Mouse (Mus musculus) layer of hippocampus, adult 11-12 months (tissue): ENCODE measurements at regions not wholly inside any gene's neighbourhood (a gene's known extent, or its start where the extent isn't known, plus 50 kb on each side); places are given as distances from the start of the nearest gene placed in this dataset.
A peak's percentile ranks its signal among the peaks of the same experiment; 100 is the strongest.

ENCODE experiments used
- DNase-seq: peaks from one replicate; pipeline ENCODE4 v3.0.0; 2022; ENCODE audit warnings: low spot score

- no peak for DNase-seq
These were observed 222.3 kb upstream of the Spdye4c start for GRCm38 (mm10) chr2:128368534-128369273.

- DNase-seq: no peak
These were observed 220.2 kb upstream of the Spdye4c start for GRCm38 (mm10) chr2:128370821-128371220.

DNA sequence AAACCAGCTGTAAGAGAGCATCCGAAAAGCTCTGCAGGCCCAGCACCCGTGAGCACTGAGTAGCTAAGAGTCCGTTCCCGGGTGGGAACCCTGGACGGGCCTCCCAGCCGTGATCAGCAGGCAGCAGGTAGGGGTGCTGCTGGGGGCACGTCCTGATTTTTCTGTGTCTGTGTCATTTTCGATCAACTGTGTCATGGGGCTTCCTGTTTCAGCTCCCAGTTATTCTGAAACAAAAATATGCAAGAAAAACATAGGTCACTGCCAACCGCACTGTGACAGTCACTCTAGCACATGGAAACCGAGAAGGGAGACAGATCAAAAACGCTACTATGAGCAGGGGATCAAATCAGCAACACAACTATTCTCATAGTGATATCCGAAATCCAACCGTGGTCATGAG, 218.8 kb upstream of the Spdye4c start:
- DNase-seq: no peak

DNA sequence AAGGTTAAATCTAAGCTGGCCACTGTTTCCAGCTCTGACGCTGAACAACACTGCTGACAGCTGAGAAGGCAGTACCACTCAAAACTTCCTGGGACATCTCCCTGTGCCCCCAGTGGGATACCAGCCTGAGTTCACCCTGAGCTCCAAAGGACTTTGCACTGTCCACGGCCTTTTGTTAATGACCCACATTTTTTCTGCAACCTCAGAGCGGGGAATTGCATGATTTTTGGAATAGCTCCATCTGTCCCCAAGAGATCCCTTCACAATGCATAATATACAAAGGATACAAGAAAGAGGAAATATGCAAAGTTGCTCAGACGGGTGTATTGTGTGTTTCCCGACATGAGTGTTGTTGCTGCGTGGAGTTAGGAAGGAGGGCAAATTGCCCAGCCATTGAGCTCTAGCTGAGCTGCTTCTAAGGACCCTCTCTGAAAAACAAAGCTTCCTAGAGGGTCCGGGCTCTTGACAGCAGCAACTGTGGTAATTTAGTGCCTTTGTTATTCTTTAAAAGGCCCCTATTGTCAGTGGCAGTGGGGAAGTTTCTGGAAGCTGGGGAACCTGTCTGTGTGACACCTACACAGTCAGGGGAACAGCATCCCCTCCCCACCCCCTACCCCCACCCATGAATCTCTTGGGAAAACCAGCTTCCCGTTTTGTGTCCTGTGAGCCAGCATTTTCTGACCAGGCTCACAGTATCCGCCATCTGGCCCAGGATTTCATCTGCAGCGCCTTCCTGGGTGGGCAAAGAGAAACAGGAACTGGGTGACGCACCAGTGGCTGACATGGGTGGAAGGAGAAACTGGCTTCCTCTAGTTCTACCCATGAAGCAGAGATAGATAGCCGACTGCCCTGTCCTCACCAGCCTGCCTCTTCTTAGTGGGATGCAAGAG, 217.4 kb upstream of the Spdye4c start:
- peak; percentile 39 for DNase-seq

DNA sequence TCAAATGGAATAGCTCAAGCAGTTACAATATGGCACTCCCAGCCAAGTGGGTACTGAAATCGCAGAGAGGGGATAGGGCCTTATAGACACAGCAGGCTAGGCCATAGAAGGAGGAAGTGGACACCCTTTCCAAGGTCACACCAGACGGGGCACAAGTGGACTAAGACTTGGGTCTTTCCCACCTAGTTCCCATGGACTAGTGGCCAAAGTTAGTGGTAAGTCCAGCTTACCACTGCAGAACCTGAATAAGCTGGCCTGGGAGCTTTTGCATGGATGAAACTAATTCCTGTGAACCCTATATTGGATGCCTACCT, 216.8 kb upstream of the Spdye4c start:
- no peak for DNase-seq

- DNase-seq: no peak
These were observed 216.1 kb upstream of the Spdye4c start for GRCm38 (mm10) chr2:128374926-128375325.

DNA sequence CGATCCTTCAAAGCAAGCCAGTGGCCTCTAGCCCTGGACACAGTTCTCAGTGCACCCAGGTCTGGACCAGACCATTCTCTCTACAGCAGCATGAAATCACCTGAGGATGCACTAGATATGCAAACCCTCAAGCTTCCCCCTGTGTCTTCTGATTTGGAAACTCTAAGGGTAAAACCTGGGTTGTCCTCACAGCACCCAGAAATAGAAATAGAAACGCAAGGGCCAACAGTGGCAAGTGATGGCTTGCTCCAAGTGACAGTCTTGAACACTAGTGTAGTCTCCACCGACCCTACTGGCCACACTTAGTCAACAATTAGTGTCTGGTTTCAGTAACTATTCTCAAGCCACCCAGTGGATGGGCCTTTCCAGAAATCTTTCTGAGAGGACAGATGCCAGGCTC, 215.2 kb upstream of the Spdye4c start:
- no peak for DNase-seq

- no peak for DNase-seq
These were observed 213.8 kb upstream of the Spdye4c start for GRCm38 (mm10) chr2:128377176-128377575.

GRCm38 (mm10) chr2:128377680-128378079, 213.3 kb upstream of the Spdye4c start:
- no peak for DNase-seq

DNA sequence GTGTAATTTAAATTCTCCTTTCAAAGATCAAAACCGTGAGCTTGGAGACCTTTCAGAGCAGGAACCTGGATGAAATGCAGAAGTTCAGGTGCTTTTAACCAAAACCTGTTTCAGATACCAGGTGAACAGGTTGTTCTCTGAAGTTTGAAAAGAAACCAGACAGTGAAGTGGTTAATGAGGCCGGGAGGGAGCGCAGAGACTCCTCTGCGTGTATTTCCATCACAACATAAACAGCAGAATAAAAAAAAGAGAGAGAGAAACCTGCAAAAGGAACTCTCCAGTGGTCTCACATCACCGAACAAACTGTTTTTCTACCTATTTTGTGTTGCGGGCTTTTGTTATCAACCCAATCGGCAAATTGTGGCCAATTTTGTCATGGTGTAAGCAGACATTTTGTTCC, 212.6 kb upstream of the Spdye4c start:
- DNase-seq: no peak

DNA sequence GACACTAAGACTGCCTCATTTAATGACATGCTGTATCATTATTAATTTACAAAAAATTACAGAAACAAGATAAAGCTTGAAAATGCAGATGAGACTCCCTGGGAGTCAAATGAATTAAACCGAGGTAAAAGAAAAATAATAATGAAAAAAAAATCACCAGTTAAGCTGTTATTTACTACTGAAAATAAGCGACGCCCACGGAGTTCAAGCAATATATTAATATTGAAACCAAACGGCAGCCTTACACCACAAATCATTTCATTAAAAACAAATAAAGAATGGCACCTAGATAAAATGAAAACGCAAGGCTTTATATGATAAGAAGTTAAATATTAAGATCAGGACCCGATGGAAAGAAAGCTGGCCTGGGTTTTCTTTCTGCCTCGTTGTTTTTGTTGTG, 211.9 kb upstream of the Spdye4c start:
- DNase-seq: no peak

DNA sequence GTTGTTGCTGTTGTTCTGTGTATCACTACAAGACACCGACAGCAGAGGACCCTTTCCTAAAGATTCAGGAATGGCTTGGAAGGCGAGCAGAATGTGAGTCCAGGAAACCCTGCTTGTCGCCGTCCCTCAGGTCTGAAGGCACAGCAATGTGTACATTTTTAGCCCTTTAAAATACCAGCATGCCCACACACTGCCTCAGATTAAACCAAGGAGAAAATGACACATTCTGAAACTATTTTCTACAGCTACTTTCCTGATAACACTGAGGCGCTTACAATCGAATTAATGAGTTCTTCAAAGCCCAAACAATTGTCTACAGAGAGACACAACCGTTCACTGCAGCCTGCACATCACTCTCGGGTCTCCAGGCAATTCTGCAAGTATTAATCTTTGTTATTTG, 211.5 kb upstream of the Spdye4c start:
- DNase-seq: no peak

- DNase-seq: no peak
These were observed 210.4 kb upstream of the Spdye4c start for GRCm38 (mm10) chr2:128380581-128380980.

DNA sequence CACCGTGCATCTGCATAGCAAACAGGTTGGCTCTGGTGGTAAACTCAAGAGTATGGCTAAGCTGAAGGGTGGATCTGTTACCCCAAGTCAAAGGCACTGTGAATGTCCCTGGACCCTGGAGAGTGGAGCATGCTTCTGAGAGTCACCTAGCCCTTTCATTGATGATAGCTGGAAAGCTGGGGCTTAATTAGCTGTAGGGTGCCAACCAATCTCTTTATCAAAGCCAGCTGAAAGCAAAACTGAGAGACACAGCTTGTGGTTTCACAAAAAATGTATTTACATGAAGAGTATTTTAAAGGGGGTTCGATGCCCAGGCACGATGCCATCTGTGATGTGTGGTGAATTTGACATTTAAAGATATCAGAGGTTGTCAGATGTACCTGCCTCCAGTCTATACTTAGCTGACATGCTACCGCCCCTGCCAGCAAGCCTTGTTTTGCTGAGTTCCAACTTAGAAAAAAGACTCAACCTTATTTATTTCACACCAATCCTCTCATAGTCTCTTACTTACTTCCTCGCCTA, 209.3 kb upstream of the Spdye4c start:
- DNase-seq: no peak

GRCm38 (mm10) chr2:128382473-128382872, 208.5 kb upstream of the Spdye4c start:
- DNase-seq: no peak

DNA sequence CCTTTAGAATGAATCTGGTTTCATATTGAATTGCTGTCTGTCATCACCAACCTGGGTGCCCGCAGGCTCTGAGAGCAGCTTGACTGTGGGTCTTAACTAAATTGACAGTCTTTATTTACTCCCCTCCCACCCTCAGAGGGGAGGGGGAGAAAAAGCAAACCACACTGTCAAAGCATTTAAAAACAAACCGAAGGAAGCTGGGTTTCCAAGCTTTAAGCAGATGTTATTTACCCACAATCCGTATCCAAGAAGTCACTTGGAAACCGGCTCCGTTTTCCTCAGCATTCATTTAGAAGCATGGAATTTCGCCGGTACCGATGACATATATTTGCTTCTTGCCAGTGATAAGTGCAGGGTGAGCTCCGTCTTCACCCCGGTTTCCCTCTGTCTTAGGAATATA, 206.4 kb upstream of the Spdye4c start:
- DNase-seq: no peak

GRCm38 (mm10) chr2:128386846-128387621, 204.0 kb upstream of the Spdye4c start:
- no peak for DNase-seq

GRCm38 (mm10) chr2:128387851-128388471, 203.0 kb upstream of the Spdye4c start:
- no peak for DNase-seq

DNA sequence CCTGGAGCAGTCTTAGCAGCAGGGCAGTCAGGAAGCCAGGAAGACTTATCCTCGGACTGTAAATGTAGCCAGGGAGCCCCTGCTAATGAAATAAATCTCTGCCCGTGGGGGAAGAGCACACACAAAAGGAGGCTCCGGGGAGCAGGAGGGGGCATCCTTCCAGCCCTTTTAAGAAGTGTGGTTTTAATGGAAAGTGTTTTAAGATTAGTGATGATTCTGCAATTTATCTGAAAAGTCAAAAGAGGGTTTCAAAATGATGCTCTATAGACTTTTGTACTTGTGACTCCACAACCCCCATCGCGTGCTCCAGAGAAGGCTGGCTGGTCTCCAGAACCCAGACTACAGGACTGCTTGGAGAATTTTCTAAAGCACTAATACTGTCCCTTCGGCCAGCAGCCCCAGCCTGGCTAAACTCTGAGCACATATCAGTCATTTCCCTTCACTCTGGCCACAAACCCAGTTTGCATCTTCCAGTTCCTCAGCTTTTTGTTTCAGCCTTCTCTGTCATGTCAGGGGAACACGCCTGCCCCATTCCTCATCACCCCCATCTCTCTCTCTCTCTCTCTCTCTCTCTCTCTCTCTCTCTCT, 202.0 kb upstream of the Spdye4c start:
- no peak for DNase-seq

- no peak for DNase-seq
These were observed 198.7 kb upstream of the Spdye4c start for GRCm38 (mm10) chr2:128392344-128392743.

DNA sequence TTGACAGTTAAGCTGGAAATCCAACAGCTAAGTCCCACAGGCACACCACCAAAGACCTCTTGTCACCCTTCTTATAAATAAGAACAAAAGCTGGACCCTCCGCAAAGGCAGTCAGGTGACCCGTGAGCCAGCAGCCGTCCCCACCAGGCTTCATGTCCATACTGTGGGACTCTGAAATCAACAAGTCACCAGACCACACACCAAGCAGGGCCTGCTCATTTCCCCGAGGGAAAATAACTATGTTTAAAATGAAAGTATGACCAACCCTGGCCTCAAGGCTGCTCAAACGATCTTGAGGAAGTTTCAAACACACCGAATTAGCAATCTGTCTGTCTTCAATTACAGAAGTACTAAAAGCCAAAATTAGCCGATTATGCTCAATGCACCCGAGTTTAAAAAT, 197.6 kb upstream of the Spdye4c start:
- no peak for DNase-seq

- DNase-seq: no peak
These were observed 197.1 kb upstream of the Spdye4c start for GRCm38 (mm10) chr2:128393921-128394320.
